Mouse (Mus musculus) forebrain, postnatal 0 days (tissue): ENCODE measurements at regions not wholly inside any gene's neighbourhood (a gene's known extent, or its start where the extent isn't known, plus 50 kb on each side); places are given as distances from the start of the nearest gene placed in this dataset.
"Not testable (repeated sequence)": the region's sequence is repeated elsewhere in the genome, so short reads cannot be mapped to it uniquely, and the experiment has no call there.

Experiments
- ATAC-seq: fragments of 200-750 bp; cut with Nextera tagmentation; 2 replicates; pipeline ENCODE4 v1.8.0; 2017; ENCODE audit warnings: mild to moderate bottlenecking, moderate library complexity
- DNase-seq: peaks from one replicate; pipeline ENCODE4 v3.0.0-alpha.2; 2015
- H3K27ac ChIP-seq: fragments of 300-500 bp; sonication (generic); 2 replicates; pipeline ENCODE4 v1.5.1; 2014; ENCODE audit warnings: low read depth, mild to moderate bottlenecking, antibody characterized with exemption, low read length, moderate library complexity, mixed read lengths
- H3K27me3 ChIP-seq: fragments of 300-500 bp; sonication (generic); 2 replicates; pipeline ENCODE4 v1.6.1; 2014; ENCODE audit warnings: mild to moderate bottlenecking, low read length, mixed read lengths; ENCODE audit not compliant: insufficient read depth
- H3K36me3 ChIP-seq: fragments of 300-500 bp; sonication (generic); 2 replicates; pipeline ENCODE4 v1.6.1; 2014; ENCODE audit warnings: mild to moderate bottlenecking, moderate library complexity; ENCODE audit not compliant: insufficient read depth
- H3K4me1 ChIP-seq: fragments of 300-500 bp; sonication (generic); 2 replicates; pipeline ENCODE4 v1.6.1; 2014; ENCODE audit warnings: antibody characterized with exemption; ENCODE audit not compliant: insufficient read depth
- H3K4me2 ChIP-seq: fragments of 300-500 bp; sonication (generic); 2 replicates; pipeline ENCODE4 v1.6.1; 2014; ENCODE audit warnings: low read depth, mild to moderate bottlenecking, moderate library complexity
- H3K4me3 ChIP-seq: fragments of 300-500 bp; sonication (generic); 2 replicates; pipeline ENCODE4 v1.5.1; 2014; ENCODE audit warnings: low read depth, low read length, mixed read lengths
- H3K9ac ChIP-seq: fragments of 300-500 bp; sonication (generic); 2 replicates; pipeline ENCODE4 v1.6.1; 2014; ENCODE audit warnings: mild to moderate bottlenecking
- H3K9me3 ChIP-seq: fragments of 300-500 bp; sonication (generic); 2 replicates; pipeline ENCODE4 v1.6.1; 2016; ENCODE audit warnings: low read length
- CTCF ChIP-seq: sonication (generic); IDR thresholded peaks from 2 replicates; pipeline ENCODE4 v1.5.1; 2016; ENCODE audit warnings: antibody characterized with exemption, control low read depth, low read depth
- WGBS: fragments of 180-500 bp; shearing (Covaris S2); extraction: QIAGEN DNeasy Blood & Tissue Kit; methylation state at CpG from one replicate; pipeline ENCODE4 v1.1.7; 2014; 5-methylcytosine and 5-hydroxymethylcytosine counted together

DNA sequence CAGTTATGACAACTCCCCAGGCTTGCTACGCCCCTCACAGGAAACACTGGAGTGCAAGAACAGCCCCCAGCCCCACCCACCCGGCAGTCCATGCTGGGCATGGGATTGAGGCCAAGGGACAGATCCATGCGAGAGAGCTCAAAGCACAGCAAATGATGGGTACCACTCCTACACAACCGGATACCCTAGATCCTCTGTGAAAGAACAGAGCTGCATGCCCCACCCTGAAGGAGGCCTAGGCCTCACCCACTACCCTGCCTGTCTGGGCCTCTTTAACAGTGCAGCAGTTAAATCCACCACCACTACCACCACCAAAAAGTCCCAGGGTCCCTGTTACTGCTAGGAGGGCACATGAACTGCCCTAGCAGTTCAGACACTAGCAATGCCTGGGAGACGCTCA is 126.3 kb upstream of the Ppp2r2d start:
- Histone ChIP-seq H3K27ac (no peak overlapping the region), H3K36me3 (no peaks in the 10 kb centered on the region), H3K9me3 (no peaks in the 10 kb centered on the region), H3K4me2 (no peak overlapping the region), H3K4me3 (no peak overlapping the region), H3K27me3 (no peaks in the 10 kb centered on the region), H3K4me1 (no peaks in the 10 kb centered on the region), H3K9ac (no peak overlapping the region)
- no peak for DNase-seq
- no peak for TF ChIP-seq CTCF
- no peak for ATAC-seq
- WGBS: 76% methylated on average over 5 of the region's 5 CpGs

DNA sequence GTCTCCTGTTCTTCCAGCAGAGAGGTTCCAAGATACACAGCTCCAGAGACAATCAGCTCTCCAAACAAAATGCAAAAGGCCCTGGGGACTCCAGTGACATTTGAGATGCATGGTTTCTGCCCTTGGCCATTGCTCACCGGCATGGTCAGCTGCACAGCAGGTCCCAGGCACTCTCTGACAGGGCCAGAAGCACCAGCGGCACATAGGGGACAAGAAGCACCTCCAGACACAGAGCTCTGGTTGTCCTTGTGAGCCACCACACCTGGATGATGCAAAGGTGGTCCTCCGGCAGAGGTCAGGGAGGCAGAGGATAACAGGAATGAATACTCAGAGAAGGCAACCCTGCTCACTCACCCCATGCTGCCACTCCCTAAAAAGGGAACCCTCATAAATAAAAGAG is 126.8 kb upstream of the Ppp2r2d start:
- no peak for ATAC-seq
- no peak overlapping the region for H3K4me3 ChIP-seq

DNA sequence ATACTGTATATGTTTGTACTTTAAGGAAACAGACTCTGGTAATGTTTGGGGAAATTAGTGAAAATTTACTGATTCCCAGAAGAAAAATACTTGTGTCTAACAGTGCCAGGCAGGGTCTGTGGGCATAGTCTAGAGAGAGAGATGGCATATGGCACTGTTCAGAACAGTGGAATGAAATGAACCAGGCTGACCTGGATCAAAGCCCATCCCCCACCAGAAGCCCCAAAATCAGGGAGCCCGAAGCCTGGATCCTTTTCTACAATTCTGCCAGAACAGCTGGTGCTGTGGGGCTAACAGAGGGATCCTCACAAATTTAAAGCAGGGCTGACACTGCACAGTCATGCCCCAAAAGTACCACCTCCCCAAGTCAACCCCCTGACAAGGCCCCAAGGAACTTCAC is 131.1 kb upstream of the Ppp2r2d start:
- DNase-seq (no peak), ATAC-seq (no peak)
- no peak overlapping the region for H3K9ac ChIP-seq
- no peaks in the 10 kb centered on the region for H3K9me3 ChIP-seq
- no peak for TF ChIP-seq CTCF
- H3K27ac ChIP-seq: no peak overlapping the region
- H3K27me3 ChIP-seq: no peaks in the 10 kb centered on the region
- no peak overlapping the region for H3K4me2 ChIP-seq
- H3K4me1 ChIP-seq: no peaks in the 10 kb centered on the region
- 47% methylated on average over 1 of the region's 1 CpGs for WGBS
- no peak overlapping the region for H3K4me3 ChIP-seq
- H3K36me3 ChIP-seq: no peaks in the 10 kb centered on the region

More for the DNA sequence above, 126.8 kb upstream of the Ppp2r2d start:
- Histone ChIP-seq H3K9ac (no peak overlapping the region), H3K36me3 (no peaks in the 10 kb centered on the region), H3K4me1 (no peaks in the 10 kb centered on the region), H3K27me3 (no peaks in the 10 kb centered on the region), H3K9me3 (no peaks in the 10 kb centered on the region), H3K27ac (no peak overlapping the region), H3K4me2 (no peak overlapping the region)
- TF ChIP-seq CTCF: no peak
- DNase-seq: no peak
- WGBS: 77% methylated on average over 3 of the region's 3 CpGs

DNA sequence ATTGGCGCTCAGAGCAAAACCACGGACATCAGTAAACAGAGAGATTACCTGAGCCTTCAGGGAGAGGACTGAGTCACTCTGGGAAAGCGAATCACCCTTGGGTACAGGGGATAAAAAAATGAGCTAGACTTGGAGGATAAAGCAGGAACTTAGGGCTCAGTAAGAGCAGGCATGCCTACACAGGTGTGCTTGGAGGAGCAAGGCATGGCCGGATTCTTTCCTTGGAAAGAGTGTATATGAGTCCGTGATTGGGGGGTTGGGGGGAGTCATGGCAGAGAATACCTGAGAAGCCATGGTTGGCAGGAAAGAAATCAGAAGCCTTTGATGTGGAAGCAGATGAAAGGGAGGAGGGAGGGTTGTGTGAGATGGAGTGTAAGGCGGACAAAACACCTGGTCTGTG is 137.5 kb upstream of the Ppp2r2d start:
- H3K27me3 ChIP-seq: no peaks in the 10 kb centered on the region
- no peak overlapping the region for H3K27ac ChIP-seq
- H3K36me3 ChIP-seq: no peaks in the 10 kb centered on the region
- no peak for TF ChIP-seq CTCF
- 0 out of 2 replicates have a peak, but pooled peaks cover 6% of the 10 kb centered on the region for H3K4me1 ChIP-seq
- no peaks in the 10 kb centered on the region for H3K9me3 ChIP-seq
- no peak overlapping the region for H3K4me2 ChIP-seq
- ATAC-seq (no peak), DNase-seq (no peak)
- 87% methylated on average over 6 of the region's 6 CpGs for WGBS
- no peak overlapping the region for H3K9ac ChIP-seq
- no peak overlapping the region for H3K4me3 ChIP-seq

DNA sequence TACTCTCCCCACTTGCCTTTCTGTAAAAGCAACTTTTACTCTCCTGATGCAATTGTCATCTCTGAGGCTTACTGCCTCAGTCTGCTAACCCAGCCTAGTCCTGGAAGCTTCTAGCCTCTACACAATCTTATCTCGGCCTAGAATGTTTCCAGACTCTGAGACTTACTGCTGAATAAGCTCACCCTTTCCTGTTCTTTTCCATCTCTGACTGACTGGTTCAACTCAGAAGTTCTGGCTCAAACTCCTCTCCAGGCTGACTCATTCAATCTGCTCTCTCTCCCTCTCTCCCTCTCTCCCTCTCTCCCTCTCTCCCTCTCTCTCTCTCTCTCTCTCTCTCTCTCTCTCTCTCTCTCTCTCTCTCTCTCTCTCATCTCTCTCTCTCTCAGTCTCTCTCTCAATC is 146.3 kb upstream of the Ppp2r2d start:
- not testable (repeated sequence) for H3K9ac ChIP-seq, H3K36me3 ChIP-seq, H3K4me3 ChIP-seq, ATAC-seq, H3K27ac ChIP-seq, H3K27me3 ChIP-seq, DNase-seq, H3K4me2 ChIP-seq, H3K9me3 ChIP-seq, H3K4me1 ChIP-seq
- 84% methylated on average over 1 of the region's 1 CpGs for WGBS

DNA sequence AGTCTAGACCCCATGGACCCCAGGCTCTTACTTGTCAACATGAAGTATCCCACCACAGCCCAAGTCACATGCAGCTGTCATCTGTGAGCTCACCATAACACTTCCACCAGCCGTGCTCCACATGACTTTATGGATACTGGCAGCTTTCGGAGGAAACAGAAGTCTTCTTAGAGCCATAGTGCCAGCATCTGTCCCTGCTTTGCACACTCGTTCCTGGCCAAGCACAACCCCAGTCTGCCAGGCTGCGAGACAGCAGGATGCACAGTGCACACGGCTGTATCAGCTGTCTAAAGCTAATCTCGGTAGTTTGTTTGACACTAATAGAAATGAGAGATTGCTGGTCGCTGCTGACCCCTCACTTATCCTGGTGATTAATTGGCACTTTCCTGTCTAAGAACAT is 163.7 kb upstream of the Ppp2r2d start:
- no peak overlapping the region for H3K27ac ChIP-seq
- H3K4me2 ChIP-seq: no peak overlapping the region
- no peaks in the 10 kb centered on the region for H3K9me3 ChIP-seq
- 0 out of 2 replicates have a peak, but pooled peaks have one; percentile 10 for ATAC-seq
- no peaks in the 10 kb centered on the region; the same call in 1 of the 2 replicates for H3K27me3 ChIP-seq
- no peaks in the 10 kb centered on the region for H3K36me3 ChIP-seq
- TF ChIP-seq CTCF: no peak
- DNase-seq: peak; percentile 34
- H3K4me3 ChIP-seq: no peak overlapping the region
- no peak overlapping the region for H3K9ac ChIP-seq
- WGBS: 59% methylated on average over 7 of the region's 7 CpGs
- no peaks in the 10 kb centered on the region for H3K4me1 ChIP-seq

DNA sequence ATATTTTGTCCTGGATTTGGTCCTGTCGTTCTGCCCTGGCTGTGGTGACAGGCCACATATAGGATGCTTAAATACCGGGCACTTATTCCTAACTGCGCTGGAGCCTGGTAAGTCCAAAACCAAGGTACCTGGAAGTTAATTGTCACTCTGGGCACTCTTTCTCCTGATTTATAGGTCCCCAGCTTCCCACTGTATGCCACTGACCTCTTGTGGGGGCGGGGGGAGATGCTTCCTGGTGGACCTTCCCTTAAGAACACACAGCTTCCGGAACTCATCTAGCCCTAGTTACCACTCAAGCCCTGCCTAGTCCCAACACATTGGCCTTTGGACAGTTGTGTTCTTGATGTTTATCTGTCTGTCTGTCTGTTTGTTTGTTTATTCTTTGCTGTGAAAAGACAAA is 165.3 kb upstream of the Ppp2r2d start:
- no peaks in the 10 kb centered on the region; the same call in 1 of the 2 replicates for H3K27me3 ChIP-seq
- no peaks in the 10 kb centered on the region for H3K4me1 ChIP-seq
- H3K36me3 ChIP-seq: no peaks in the 10 kb centered on the region
- ATAC-seq: no peak
- H3K9ac ChIP-seq: no peak overlapping the region
- H3K27ac ChIP-seq: no peak overlapping the region
- 78% methylated on average over 5 of the region's 5 CpGs for WGBS
- H3K4me2 ChIP-seq: no peak overlapping the region
- DNase-seq: no peak
- H3K9me3 ChIP-seq: no peaks in the 10 kb centered on the region
- peak; percentile 11; the same call in 1 of the 2 replicates for TF ChIP-seq CTCF
- H3K4me3 ChIP-seq: no peak overlapping the region

DNA sequence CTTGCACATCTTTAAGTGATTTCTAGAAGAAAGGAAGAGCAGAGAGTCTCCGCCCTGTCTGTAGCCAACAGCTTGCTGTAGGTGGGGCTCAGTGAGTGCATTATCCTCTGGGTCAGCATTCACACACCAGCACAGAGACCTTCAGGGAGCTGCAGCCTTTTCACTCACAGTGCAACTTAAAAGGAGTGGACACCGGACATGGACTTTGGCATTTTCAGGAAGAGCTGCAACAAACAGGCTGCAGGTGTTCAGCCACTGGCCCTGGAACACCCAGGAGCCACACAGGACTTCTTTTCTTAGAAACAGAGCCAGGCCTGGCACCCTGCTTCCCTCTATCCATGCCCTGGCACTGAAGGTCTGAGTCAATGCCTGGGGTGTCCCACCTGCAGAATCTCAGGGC is 166.3 kb upstream of the Ppp2r2d start:
- Histone ChIP-seq H3K27ac (no peak overlapping the region), H3K9me3 (no peaks in the 10 kb centered on the region), H3K4me3 (no peak overlapping the region), H3K9ac (no peak overlapping the region), H3K4me2 (no peak overlapping the region), H3K36me3 (no peaks in the 10 kb centered on the region), H3K27me3 (no peaks in the 10 kb centered on the region; the same call in 1 of the 2 replicates), H3K4me1 (no peaks in the 10 kb centered on the region)
- no peak for ATAC-seq
- no peak for TF ChIP-seq CTCF
- DNase-seq: no peak
- 81% methylated on average over 2 of the region's 2 CpGs for WGBS
